Mouse (Mus musculus) cerebellum, postnatal 25 days (tissue): ENCODE data around the gene Rhbdd1.

Experiments
- DNase-seq, 2 experiments: peaks; one replicate each; pipeline ENCODE4 v3.0.0; 2021; ENCODE audit warnings: mixed read lengths in 2 of 2

Gene Rhbdd1

GRCm38 (mm10) chr1:82291930-82292712 is 24.1 kb upstream of the Rhbdd1 start:
- DNase-seq, result no peak

DNA sequence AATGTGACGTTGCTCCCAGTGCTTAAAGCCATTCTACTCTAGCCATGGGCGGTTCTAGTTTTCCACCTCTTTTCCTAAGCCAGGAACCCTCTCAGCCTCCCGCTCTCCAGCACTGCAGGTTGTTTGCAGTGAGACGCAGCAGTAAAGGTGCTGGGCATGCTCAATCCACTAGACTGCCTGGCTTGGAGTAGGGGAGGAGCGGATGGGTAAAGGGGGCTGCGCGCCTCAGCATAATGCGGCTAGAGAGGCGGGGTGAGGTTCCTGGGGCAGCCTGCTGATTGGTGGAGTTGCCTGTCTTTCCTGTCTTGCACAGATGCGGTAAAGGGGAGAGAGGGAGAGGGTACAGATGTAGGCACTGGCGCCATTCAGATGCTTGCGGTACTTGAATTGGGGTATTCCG is 23.5 kb upstream of the Rhbdd1 start:
- peak; percentile 78 to 85 for DNase-seq

GRCm38 (mm10) chr1:82294102-82294501 is 22.1 kb upstream of the Rhbdd1 start:
- peak; percentile 27 to 64 for DNase-seq

DNA sequence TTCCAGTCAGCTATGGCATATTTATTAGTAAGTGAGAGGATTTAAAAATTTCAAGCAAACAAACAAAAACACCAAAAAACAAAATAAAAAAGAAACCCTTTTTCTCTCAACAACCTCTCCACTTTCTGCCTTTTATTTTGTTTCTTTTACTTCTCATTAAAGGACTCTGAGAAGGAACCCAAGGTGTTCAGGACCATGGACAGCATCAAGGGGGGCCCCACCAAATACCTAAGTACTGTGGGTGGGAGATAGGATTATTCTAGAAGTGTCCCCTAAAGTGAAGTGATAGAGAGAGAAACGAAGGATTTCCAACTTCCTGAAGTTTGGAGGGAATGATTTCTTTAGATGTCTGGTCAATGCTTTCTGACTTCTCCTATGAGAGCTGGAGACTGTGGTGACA is 17.7 kb upstream of the Rhbdd1 start:
- DNase-seq, result no peak

- no peak for DNase-seq
These were observed 11.8 kb upstream of the Rhbdd1 start for GRCm38 (mm10) chr1:82304483-82304882.

GRCm38 (mm10) chr1:82316746-82317126 is 484 bp downstream of the Rhbdd1 start:
- peak in 1 of 2 experiments; percentile 64 for DNase-seq

DNA sequence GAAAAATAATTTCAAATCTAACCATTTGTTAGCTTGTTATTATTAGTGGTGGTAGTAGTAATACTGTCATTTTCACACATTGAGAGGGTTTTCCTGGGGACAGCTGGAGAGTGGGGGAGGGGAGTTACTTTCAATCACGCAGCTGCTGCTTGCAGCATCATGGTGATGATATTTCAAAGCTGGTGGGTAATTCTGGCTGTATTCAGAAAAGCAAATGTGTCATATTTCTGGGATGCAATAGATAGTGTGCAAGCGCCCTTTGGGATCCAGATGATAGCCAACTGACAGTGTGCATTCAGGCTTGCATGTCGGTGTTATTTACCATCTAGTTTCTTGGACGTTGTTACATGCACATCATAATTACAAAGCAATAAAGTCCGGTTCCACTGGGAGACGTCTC is 4.2 kb downstream of the Rhbdd1 start:
- no peak for DNase-seq

- no peak for DNase-seq
These were observed 4.6 kb downstream of the Rhbdd1 start for GRCm38 (mm10) chr1:82320864-82321263.

DNA sequence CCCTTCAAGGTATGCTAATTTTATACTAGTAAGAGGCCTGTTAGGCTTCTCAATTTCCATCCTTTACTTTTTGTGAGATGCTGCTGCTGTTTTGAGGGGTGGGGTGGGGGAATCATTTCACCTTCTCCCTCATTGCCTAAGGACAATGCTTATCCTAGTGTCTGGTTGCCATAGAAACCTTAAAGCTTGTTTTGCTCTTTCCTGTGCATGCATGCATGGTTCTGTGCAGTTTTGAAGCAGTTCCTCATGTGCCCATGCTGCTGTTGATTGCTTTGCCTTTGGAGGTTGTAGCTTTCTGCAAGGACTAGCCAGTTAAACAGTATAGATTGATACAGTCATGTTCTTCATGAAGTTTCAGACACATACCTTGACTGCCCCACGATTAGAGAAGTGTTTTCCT is 5.2 kb downstream of the Rhbdd1 start:
- DNase-seq, result no peak

GRCm38 (mm10) chr1:82324131-82324785 is 8.0 kb downstream of the Rhbdd1 start:
- DNase-seq, result no peak

GRCm38 (mm10) chr1:82326120-82326519 is 9.9 kb downstream of the Rhbdd1 start:
- DNase-seq, result no peak

DNA sequence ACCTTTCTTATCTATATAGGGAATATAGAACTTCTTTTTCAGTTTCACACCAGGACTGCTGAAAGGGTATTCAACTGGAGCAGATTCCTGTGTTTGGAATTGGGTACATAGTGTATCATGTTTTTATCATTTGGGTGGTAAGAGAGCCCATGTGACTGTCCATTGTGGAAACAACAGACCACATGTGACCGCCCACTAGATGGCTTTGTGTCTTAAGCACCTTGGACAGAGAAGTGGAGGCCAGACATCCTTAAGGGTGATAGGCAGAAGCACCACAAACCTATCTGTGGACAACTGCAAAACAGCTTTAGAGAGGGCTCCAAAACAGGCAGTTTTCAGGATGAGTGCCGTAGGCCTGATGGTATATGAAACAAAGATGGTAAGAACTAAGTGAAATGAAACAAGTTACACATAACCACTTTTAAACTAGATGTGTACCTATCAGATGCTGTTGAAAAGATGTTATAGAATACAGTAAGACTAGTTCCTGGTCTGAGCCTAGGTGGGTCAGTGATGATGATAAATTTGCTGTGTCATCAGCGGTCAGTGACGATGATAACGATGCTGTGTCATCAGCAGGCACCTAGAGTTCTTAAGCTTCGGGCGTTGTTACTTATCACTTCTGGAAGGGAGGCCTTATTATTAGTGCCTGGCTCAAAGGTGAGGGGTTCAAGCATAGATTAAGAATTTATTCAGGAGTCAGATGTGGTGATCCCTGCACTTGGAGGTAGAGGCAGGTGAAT is 12.0 kb downstream of the Rhbdd1 start:
- no peak for DNase-seq

DNA sequence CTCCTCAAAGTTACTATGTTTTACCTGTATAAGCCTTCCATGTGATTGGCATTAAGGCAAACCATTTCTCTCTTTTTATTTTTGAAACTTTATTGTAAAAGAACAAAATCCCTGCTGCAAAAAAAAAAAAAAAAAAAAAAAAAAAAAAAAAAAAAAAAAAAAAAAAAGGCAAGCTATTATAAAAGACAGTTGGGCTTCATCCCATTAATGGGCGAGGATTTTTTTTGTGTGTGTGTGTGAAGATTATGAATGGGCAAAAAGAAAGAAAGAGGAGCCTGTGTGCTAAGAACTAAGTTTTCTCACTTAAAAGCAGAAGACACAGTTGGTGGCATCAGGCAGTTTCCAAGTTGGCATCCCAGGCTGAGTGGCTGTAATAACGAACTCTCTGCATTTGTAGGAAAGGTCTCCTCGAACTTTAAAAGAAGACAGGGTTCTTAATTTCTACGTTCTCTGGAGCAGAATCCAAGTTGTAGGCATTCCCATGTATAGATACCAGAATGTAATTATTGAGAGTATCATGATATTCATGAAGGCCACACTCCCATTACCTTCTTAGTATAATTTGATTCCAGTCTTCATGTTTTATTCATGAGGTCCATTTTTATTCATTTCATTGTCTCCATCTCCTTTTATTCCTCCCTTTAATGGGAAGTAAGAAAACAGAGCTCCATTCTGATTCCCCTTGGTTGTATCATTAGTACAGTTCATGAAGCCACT is 13.1 kb downstream of the Rhbdd1 start:
- DNase-seq, result no peak

DNA sequence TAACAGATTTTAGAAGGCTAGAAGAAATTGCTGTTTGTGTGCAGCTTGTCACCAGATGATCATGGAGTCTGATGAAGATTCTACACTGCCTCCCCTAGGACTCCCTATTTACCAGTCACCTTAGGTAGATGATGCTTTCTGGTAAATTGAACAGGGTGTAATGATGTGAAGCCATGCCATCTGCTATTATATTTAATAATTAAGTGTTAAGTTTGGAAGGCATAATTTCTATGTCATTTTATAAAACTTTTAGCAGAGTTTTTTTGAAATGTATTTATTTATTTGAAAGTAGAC is 13.6 kb downstream of the Rhbdd1 start:
- no peak for DNase-seq

GRCm38 (mm10) chr1:82334506-82334905 is 18.3 kb downstream of the Rhbdd1 start:
- DNase-seq, result no peak

DNA sequence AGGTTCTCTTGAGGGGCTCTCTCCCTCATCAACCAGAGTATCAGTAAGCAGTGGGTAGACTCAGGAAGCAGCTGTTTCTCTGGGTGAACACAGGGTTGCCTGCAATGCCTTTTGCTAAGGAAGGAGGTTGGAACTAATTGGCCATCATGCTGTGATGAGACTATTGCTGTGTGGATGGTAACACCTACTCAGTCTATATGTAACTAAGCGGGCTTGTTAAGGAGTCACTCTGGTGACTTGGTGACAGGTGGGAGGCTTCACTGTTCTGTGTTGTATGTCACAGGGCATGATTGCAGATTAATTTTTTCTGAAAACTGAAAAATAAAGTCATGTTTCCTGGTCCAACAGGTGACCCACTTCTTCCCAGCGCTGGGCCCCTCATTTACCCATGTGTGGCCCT is 36.8 kb downstream of the Rhbdd1 start:
- no peak for DNase-seq

DNA sequence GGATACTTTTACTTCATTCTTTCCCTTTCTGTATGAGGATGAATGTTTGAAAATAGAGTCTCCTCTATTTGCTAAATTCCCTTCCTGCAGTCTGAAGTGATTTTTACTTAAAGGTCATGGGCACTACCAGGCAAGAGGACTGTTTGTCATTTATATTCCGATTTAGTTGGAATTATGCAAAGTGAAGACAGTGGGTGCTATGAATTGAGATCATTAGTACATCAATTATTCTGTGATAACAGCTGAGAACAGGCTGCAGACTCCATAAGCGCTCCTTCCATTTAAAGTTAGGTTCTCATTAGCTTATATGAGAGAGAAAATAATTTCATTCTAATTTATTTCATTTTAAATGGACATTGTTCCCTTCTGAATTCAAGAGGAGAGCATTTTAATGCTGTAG is 37.5 kb downstream of the Rhbdd1 start:
- no peak for DNase-seq

- no peak for DNase-seq
These were observed 42.8 kb downstream of the Rhbdd1 start for GRCm38 (mm10) chr1:82358871-82359647.

- no peak for DNase-seq
These were observed 43.4 kb downstream of the Rhbdd1 start for GRCm38 (mm10) chr1:82359648-82360026.

GRCm38 (mm10) chr1:82361240-82361639 is 45.0 kb downstream of the Rhbdd1 start:
- no peak for DNase-seq

DNA sequence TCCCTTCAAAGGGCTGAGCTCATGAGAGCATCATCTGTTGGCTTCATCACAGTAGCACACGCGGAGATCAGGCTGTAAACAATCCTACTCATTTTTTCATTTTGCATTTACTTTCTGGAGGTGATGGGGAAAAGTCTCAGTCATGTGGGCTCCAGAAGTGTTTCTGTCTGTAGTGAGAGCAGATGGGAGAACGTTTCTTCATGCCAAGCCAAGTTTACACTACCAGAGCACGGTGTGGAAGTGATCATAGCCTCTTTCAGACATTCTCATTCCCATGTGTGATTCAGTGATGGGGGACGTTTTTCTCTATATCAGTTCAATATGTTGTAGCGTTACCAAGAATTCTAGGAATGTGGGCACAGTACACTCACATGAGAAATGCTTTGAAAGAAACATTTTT is 45.9 kb downstream of the Rhbdd1 start:
- DNase-seq, result no peak

- DNase-seq, result no peak
These were observed 47.8 kb downstream of the Rhbdd1 start for GRCm38 (mm10) chr1:82364047-82364446.

GRCm38 (mm10) chr1:82364468-82364867 is 48.2 kb downstream of the Rhbdd1 start:
- no peak for DNase-seq
